Mouse (Mus musculus) ES-Bruce4 (cell line): ENCODE measurements around the gene Tom1l2.

Experiments
- CTCF ChIP-seq: IDR thresholded peaks from one replicate; pipeline ENCODE4 v1.8.1; 2011; ENCODE audit warnings: low read depth, low read length
- POLR2A ChIP-seq: IDR thresholded peaks from one replicate; pipeline ENCODE4 v1.8.1; 2011; ENCODE audit warnings: low read length; ENCODE audit not compliant: insufficient read depth

DNA sequence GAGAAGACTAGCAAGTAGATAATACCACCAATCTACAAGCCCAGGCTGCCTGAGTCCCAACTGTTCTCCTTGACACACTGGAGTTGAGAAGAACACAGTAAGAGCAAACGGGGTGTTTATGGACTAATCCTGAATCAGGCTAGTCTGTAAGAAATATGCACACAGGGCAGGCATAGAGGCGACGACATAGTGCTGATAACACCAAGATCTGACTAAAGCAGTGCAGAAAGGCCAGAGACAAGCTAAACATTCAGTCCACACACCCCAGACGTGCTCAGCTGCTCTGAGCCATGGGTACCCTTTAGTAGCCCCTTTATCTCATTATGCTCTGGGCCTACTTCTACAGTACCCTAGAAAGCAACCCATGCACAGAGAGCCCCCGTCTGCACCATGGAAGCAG lies 73.2 kb downstream of the Tom1l2 start:
- TF ChIP-seq CTCF (no peak), POLR2A (no peak)
